Mouse (Mus musculus) cortical plate, adult 2 months (tissue): ENCODE measurements at regions not wholly inside any gene's neighbourhood (a gene's known extent, or its start where the extent isn't known, plus 50 kb on each side); places are given as distances from the start of the nearest gene placed in this dataset.

Source experiments
- CTCF ChIP-seq: fragments of 200-500 bp; IDR thresholded peaks from 2 replicates; pipeline ENCODE4 v1.5.1; 2011; ENCODE audit warnings: mild to moderate bottlenecking, control low read depth, low read length; ENCODE audit not compliant: insufficient read depth; ENCODE audit errors: extremely low read depth
- POLR2A ChIP-seq: fragments of 200-500 bp; IDR thresholded peaks from 2 replicates; pipeline ENCODE4 v1.6.1; 2011; ENCODE audit warnings: mild to moderate bottlenecking, low read length, control low read depth; ENCODE audit not compliant: insufficient read depth; ENCODE audit errors: extremely low read depth

GRCm38 (mm10) chr12:26789336-26789846 lies 320.4 kb downstream of the Cmpk2 start:
- TF ChIP-seq CTCF = no peak
- TF ChIP-seq POLR2A = no peak
